Mouse (Mus musculus): ENCODE measurements around the gene Fgfr2. TPM values are rescaled to one million over a fixed set of nuclear protein-coding genes. Genes with fewer than 3 reads are reported as not detected.

Fgfr2 gene
- polyA plus RNA-seq, 1 experiment = 52.3 TPM

- DNase-seq (ENCODE audit: low read depth) = no peak
- no peak for TF ChIP-seq CTCF (IDR thresholded peaks at IDR 0.05; ENCODE audit: borderline replicate concordance, extremely low read depth, insufficient read depth, insufficient read length)
- TF ChIP-seq POLR2A (IDR thresholded peaks at IDR 0.05; ENCODE audit: borderline replicate concordance, extremely low read depth, insufficient read depth, insufficient read length, poor library complexity, severe bottlenecking) = no peak
Observed at GRCm38 (mm10) chr7:131362269-131362614, 1760.9 kb downstream of the Fgfr2 start.

DNA sequence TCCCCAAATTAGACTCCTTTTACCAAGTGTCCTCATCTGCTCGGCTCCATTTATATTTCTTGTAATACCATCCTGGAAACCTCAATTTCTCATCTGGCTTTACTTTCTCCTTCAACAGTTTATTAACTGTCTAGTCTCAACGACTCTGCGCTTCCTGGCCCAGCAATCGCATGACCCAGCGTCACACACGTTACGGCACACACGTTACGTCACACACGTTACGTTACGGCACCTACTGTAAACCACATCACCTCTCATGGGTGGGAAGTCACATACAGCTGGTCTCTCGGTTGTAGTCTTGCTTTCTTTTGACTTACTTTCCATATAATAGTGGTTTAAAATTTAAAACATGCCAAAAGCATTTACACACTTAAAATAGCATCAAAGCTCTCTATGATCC lies 1767.0 kb downstream of the Fgfr2 start:
- no peak for TF ChIP-seq POLR2A (IDR thresholded peaks at IDR 0.05; ENCODE audit: borderline replicate concordance, extremely low read depth, insufficient read depth, insufficient read length, poor library complexity, severe bottlenecking)
- no peak for DNase-seq (ENCODE audit: low read depth)

DNA sequence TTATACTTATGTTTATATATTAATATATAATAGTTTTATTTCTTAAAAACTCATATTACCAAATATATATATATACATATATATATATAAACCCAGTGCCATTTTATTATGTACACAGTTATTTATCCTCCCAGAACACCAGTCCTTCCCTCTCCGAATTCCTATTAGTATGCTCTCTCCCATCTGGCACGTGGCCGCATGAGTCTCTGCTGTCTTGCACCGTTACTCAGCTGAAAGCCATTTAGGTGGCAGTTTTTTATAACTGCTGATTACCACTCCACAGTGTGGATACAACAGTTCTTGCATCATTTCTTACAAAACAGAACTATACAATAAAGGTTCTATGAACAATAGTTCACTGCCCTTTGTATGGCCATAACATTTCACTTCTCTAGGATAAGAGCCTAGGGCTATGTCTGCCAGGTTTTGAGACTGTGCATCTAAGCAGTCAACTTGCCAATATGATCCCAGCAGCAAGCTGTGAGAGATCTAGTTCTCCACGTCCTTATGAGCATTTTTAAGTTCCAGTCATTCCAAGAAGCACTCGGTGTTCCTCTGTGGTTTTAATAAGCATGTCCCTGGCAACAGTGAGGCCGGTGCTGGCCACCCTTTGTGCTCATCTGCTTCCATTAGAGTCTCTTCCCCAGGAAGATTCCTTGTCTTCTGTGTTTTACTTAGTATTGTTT lies 1777.2 kb downstream of the Fgfr2 start:
- peak; percentile 54 for DNase-seq (ENCODE audit: low read depth)
- TF ChIP-seq POLR2A (IDR thresholded peaks at IDR 0.05; ENCODE audit: borderline replicate concordance, extremely low read depth, insufficient read depth, insufficient read length, poor library complexity, severe bottlenecking) (no peak), CTCF (IDR thresholded peaks at IDR 0.05; ENCODE audit: borderline replicate concordance, extremely low read depth, insufficient read depth, insufficient read length) (no peak)

DNA sequence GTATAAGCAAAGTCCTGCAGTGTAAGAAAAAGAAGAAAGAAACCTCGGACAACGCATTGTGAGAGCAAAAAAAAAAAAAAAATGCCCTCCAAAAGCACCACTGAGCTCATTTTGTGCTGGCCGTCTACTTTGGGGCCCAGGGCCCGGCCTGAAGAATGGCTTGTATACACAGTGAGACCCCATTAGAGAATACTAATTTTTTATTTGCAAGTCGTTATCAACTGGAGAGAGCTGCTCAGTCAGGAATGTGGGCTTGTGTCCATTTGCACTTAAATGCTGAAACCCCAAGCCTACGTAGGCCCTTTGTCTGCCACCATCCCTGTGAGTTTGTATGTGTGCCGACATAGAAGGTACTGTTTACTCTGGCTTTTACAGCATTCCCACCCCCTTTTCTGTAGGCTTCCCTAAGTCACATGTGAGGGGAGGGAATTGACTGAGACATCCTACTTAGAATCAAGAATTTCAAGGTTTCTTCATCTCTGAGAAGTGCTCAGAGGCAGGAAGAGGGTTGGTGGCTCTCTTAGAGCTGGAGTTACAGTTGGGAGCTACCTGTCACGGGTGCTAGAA lies 1785.6 kb downstream of the Fgfr2 start:
- peak; percentile 65 for DNase-seq (ENCODE audit: low read depth)
- TF ChIP-seq CTCF (IDR thresholded peaks at IDR 0.05; ENCODE audit: borderline replicate concordance, extremely low read depth, insufficient read depth, insufficient read length) = no peak
- TF ChIP-seq POLR2A (IDR thresholded peaks at IDR 0.05; ENCODE audit: borderline replicate concordance, extremely low read depth, insufficient read depth, insufficient read length, poor library complexity, severe bottlenecking) = no peak

DNA sequence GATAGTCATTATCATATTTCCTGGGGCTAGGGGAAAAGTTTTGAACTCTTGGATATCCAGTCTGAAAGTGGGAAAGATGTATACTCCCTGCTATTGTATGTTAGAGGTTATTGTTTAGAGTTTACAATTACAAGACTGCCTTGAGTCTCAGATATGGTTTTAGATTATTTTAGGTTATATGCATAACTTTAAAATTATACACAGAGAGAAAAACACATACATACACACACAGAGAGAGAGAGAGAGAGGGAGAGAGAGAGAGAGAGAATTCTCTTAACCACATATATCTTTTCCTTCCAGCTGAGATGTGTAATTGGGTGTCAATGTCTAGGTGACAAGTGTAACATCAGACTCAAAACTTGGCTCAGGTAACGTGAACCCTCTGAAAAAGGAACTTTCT lies 1789.6 kb downstream of the Fgfr2 start, which contains the start of gene Fam24a:
TSS of gene Fam24a (plus strand) at position 301 of the 400 bp plus-strand sequence.
- DNase-seq (ENCODE audit: low read depth) = no peak
- TF ChIP-seq POLR2A (IDR thresholded peaks at IDR 0.05; ENCODE audit: borderline replicate concordance, extremely low read depth, insufficient read depth, insufficient read length, poor library complexity, severe bottlenecking) (no peak), CTCF (IDR thresholded peaks at IDR 0.05; ENCODE audit: borderline replicate concordance, extremely low read depth, insufficient read depth, insufficient read length) (no peak)

- TF ChIP-seq POLR2A (IDR thresholded peaks at IDR 0.05; ENCODE audit: borderline replicate concordance, extremely low read depth, insufficient read depth, insufficient read length, poor library complexity, severe bottlenecking) = no peak
- DNase-seq (ENCODE audit: low read depth) = no peak
Observed at GRCm38 (mm10) chr7:131331688-131332087, 1791.5 kb downstream of the Fgfr2 start.

- no peak for TF ChIP-seq CTCF (IDR thresholded peaks at IDR 0.05; ENCODE audit: borderline replicate concordance, extremely low read depth, insufficient read depth, insufficient read length)
- no peak for TF ChIP-seq POLR2A (IDR thresholded peaks at IDR 0.05; ENCODE audit: borderline replicate concordance, extremely low read depth, insufficient read depth, insufficient read length, poor library complexity, severe bottlenecking)
- DNase-seq (ENCODE audit: low read depth) = no peak
Observed at GRCm38 (mm10) chr7:131329416-131329815, 1793.7 kb downstream of the Fgfr2 start, which contains the start of gene Fam24b. Gene Fam24b, minus strand, starts transcription at chr7:131329516.

GRCm38 (mm10) chr7:131327054-131327453 lies 1796.1 kb downstream of the Fgfr2 start:
- TF ChIP-seq CTCF (IDR thresholded peaks at IDR 0.05; ENCODE audit: borderline replicate concordance, extremely low read depth, insufficient read depth, insufficient read length) (no peak), POLR2A (IDR thresholded peaks at IDR 0.05; ENCODE audit: borderline replicate concordance, extremely low read depth, insufficient read depth, insufficient read length, poor library complexity, severe bottlenecking) (no peak)
- DNase-seq (ENCODE audit: low read depth) = no peak

DNA sequence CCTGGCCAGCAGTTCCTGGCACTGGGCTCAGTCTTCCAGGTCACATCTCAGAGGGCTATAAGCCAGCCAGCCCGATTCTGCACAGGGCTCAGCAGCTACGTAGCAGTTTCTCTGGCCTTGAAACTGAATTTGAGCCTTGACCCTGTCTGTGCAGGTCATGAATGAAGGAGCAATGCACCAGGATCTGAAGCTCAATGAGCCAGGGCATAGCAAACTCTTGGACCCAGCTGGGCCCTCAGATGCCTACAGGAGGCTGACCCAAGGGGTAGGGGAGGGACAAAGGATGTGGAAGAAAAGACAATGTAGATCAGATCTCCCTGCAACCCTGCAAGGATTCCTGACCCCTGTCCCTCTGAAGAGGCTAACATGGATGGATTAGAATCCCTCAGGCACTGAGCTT lies 1801.0 kb downstream of the Fgfr2 start, which contains the start of gene Cuzd1:
TSS of gene Cuzd1 (minus strand) at position 101 of the 400 bp plus-strand sequence.
- no peak for TF ChIP-seq POLR2A (IDR thresholded peaks at IDR 0.05; ENCODE audit: borderline replicate concordance, extremely low read depth, insufficient read depth, insufficient read length, poor library complexity, severe bottlenecking)
- no peak for TF ChIP-seq CTCF (IDR thresholded peaks at IDR 0.05; ENCODE audit: borderline replicate concordance, extremely low read depth, insufficient read depth, insufficient read length)
- DNase-seq (ENCODE audit: low read depth) = no peak

DNA sequence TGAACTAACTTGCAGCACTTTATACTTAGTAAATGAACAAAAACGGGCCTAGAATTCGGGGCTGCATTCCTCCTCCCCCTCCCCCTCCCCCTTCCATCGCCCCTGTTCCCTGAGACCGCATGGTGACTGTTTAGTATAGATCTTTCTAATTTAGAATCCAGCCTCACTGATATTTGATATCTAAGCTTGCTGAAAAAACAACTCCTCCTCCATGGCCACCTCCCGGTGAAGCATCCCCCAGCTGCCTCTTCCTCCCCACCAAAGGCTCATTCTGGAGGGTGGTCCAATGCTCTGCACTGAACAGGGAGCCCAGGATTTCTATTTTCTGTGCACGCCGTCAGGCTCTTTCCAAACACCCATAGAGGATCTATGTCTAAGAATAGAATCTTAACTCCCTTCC lies 1804.8 kb downstream of the Fgfr2 start:
- TF ChIP-seq POLR2A (IDR thresholded peaks at IDR 0.05; ENCODE audit: borderline replicate concordance, extremely low read depth, insufficient read depth, insufficient read length, poor library complexity, severe bottlenecking) (no peak), CTCF (IDR thresholded peaks at IDR 0.05; ENCODE audit: borderline replicate concordance, extremely low read depth, insufficient read depth, insufficient read length) (no peak)
- no peak for DNase-seq (ENCODE audit: low read depth)

DNA sequence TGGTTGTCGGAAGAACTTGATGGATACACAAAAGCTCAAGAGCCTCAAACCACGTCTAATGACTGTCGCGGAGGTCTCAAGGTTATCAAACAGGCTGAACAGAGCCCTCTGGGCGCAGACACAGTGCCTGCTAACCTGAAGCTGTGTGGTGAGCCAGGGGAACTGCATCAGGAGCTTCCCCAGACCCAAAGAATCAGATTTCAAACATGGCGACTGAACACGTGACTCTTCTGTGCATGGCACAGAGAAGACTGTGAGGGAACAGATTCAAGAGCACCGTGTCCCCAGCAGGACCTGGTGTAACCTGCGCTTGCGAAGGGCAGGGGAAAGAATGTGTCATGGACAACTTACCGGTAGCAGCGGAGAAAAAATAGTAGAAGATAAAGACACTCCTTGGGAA lies 1805.6 kb downstream of the Fgfr2 start:
- no peak for TF ChIP-seq POLR2A (IDR thresholded peaks at IDR 0.05; ENCODE audit: borderline replicate concordance, extremely low read depth, insufficient read depth, insufficient read length, poor library complexity, severe bottlenecking)
- no peak for DNase-seq (ENCODE audit: low read depth)

- no peak for TF ChIP-seq CTCF (IDR thresholded peaks at IDR 0.05; ENCODE audit: borderline replicate concordance, extremely low read depth, insufficient read depth, insufficient read length)
- TF ChIP-seq POLR2A (IDR thresholded peaks at IDR 0.05; ENCODE audit: borderline replicate concordance, extremely low read depth, insufficient read depth, insufficient read length, poor library complexity, severe bottlenecking) = no peak
- no peak for DNase-seq (ENCODE audit: low read depth)
Observed at GRCm38 (mm10) chr7:131314493-131314892, 1808.7 kb downstream of the Fgfr2 start.

Measured in brain, embryonic 14.5 days (tissue).